Mouse (Mus musculus): Measurements from ENCODE around the gene Dusp18.
"Not testable (repeated sequence)": the region's sequence is repeated elsewhere in the genome, so short reads cannot be mapped to it uniquely, and the experiment has no call there.

The Dusp18 gene

GRCm38 (mm10) chr11:3893970-3894369, 1.1 kb upstream of the Dusp18 start:
- no peak for DNase-seq (ENCODE audit: low spot score)

GRCm38 (mm10) chr11:3895458-3895857, 418 bp downstream of the Dusp18 start:
- no peak for DNase-seq (ENCODE audit: low spot score)

- no peak for DNase-seq (ENCODE audit: low spot score)
These were observed 893 bp downstream of the Dusp18 start for GRCm38 (mm10) chr11:3895933-3896332.

- no peak for DNase-seq (ENCODE audit: low spot score)
These were observed 5.3 kb downstream of the Dusp18 start for GRCm38 (mm10) chr11:3900296-3900695.

GRCm38 (mm10) chr11:3902516-3902915, 7.5 kb downstream of the Dusp18 start:
- DNase-seq (ENCODE audit: low spot score): no peak

- DNase-seq (ENCODE audit: low spot score): no peak
These were observed 8.0 kb downstream of the Dusp18 start for GRCm38 (mm10) chr11:3903046-3903445.

- no peak for DNase-seq (ENCODE audit: low spot score)
These were observed 9.6 kb downstream of the Dusp18 start for GRCm38 (mm10) chr11:3904673-3905072.

- DNase-seq (ENCODE audit: low spot score): no peak
These were observed 10.4 kb downstream of the Dusp18 start for GRCm38 (mm10) chr11:3905446-3905845.

- DNase-seq (ENCODE audit: low spot score): no peak
These were observed 14.2 kb downstream of the Dusp18 start for GRCm38 (mm10) chr11:3909236-3909635.

- DNase-seq (ENCODE audit: low spot score): no peak
These were observed 15.7 kb downstream of the Dusp18 start for GRCm38 (mm10) chr11:3910513-3911310.

GRCm38 (mm10) chr11:3911440-3911839, 16.4 kb downstream of the Dusp18 start:
- DNase-seq (ENCODE audit: low spot score): not testable (repeated sequence)

GRCm38 (mm10) chr11:3912100-3912874, 17.2 kb downstream of the Dusp18 start:
- DNase-seq (ENCODE audit: low spot score): no peak

GRCm38 (mm10) chr11:3912875-3913271, 17.8 kb downstream of the Dusp18 start:
- no peak for DNase-seq (ENCODE audit: low spot score)

- DNase-seq (ENCODE audit: low spot score): peak; percentile 77
These were observed 18.5 kb downstream of the Dusp18 start for GRCm38 (mm10) chr11:3913316-3914108.

- peak; percentile 57 for DNase-seq (ENCODE audit: low spot score)
These were observed 19.2 kb downstream of the Dusp18 start, which contains the start of gene Slc35e4 for GRCm38 (mm10) chr11:3914109-3914840. Slc35e4 (minus strand) TSS chr11:3914664.

GRCm38 (mm10) chr11:3918738-3919137, 23.7 kb downstream of the Dusp18 start:
- DNase-seq (ENCODE audit: low spot score): no peak

- no peak for DNase-seq (ENCODE audit: low spot score)
These were observed 25.4 kb downstream of the Dusp18 start for GRCm38 (mm10) chr11:3920476-3920875.

- no peak for DNase-seq (ENCODE audit: low spot score)
These were observed 26.3 kb downstream of the Dusp18 start for GRCm38 (mm10) chr11:3921281-3921850.

GRCm38 (mm10) chr11:3922115-3922514, 27.1 kb downstream of the Dusp18 start:
- DNase-seq (ENCODE audit: low spot score): no peak

GRCm38 (mm10) chr11:3922731-3923130, 27.7 kb downstream of the Dusp18 start:
- DNase-seq (ENCODE audit: low spot score): no peak

GRCm38 (mm10) chr11:3925916-3926315, 30.9 kb downstream of the Dusp18 start:
- DNase-seq (ENCODE audit: low spot score): no peak

All from urinary bladder, postnatal 10 days (tissue).